Mouse (Mus musculus) embryonic facial prominence, embryonic 12.5 days (tissue): ENCODE results near the gene Lypd4. TPM values are rescaled to one million over a fixed set of nuclear protein-coding genes. Genes with fewer than 3 reads are reported as not detected.

Experiments used
- ATAC-seq: fragments of 200-750 bp; cut with Nextera tagmentation; 2 replicates; pipeline ENCODE4 v1.8.0; 2017; ENCODE audit not compliant: insufficient number of reproducible peaks, insufficient read depth, low FRiP score, low TSS enrichment
- H3K27ac ChIP-seq: fragments of 300-500 bp; sonication (generic); 2 replicates; pipeline ENCODE4 v1.5.1; 2016; ENCODE audit warnings: mild to moderate bottlenecking
- H3K27me3 ChIP-seq: fragments of 300-500 bp; sonication (generic); 2 replicates; pipeline ENCODE4 v1.6.1; 2016; ENCODE audit warnings: mild to moderate bottlenecking, moderate library complexity
- H3K36me3 ChIP-seq: fragments of 300-500 bp; sonication (generic); 2 replicates; pipeline ENCODE4 v1.6.1; 2016; ENCODE audit warnings: mild to moderate bottlenecking
- H3K4me1 ChIP-seq: fragments of 300-500 bp; sonication (generic); 2 replicates; pipeline ENCODE4 v1.6.1; 2016
- H3K4me2 ChIP-seq: fragments of 300-500 bp; sonication (generic); replicated peaks from 2 replicates; pipeline ENCODE4 v1.6.1; 2016; ENCODE audit warnings: mild to moderate bottlenecking, moderate library complexity
- H3K4me3 ChIP-seq: fragments of 300-500 bp; sonication (generic); 2 replicates; pipeline ENCODE4 v1.5.1; 2016; ENCODE audit warnings: mild to moderate bottlenecking
- H3K9ac ChIP-seq: fragments of 300-500 bp; sonication (generic); 2 replicates; pipeline ENCODE4 v1.6.1; 2016; ENCODE audit warnings: mild to moderate bottlenecking, moderate library complexity
- H3K9me3 ChIP-seq: fragments of 300-500 bp; sonication (generic); 2 replicates; pipeline ENCODE4 v1.6.1; 2016; ENCODE audit warnings: mild to moderate bottlenecking, moderate library complexity
- WGBS: fragments of 180-500 bp; shearing (Covaris S2); methylation state at CpG from one replicate; pipeline ENCODE4 v1.1.7; 2016; 5-methylcytosine and 5-hydroxymethylcytosine counted together
- polyA plus RNA-seq: library from polyadenylated mRNA; unstranded; fragments of >200 nt; fragmentation: Nextera tagmentation; extraction: Ambion mirVana; gene quantifications from 2 replicates; pipeline ENCODE4 v1.2.1, GENCODE M21; 2016

The Lypd4 gene
- polyA plus RNA-seq, 1 experiment from 2014 or later, result not detected

GRCm38 (mm10) chr7:24885468-24886307 is 15.9 kb upstream of the Lypd4 start:
- 41% methylated on average over 12 of the region's 12 CpGs for WGBS

DNA sequence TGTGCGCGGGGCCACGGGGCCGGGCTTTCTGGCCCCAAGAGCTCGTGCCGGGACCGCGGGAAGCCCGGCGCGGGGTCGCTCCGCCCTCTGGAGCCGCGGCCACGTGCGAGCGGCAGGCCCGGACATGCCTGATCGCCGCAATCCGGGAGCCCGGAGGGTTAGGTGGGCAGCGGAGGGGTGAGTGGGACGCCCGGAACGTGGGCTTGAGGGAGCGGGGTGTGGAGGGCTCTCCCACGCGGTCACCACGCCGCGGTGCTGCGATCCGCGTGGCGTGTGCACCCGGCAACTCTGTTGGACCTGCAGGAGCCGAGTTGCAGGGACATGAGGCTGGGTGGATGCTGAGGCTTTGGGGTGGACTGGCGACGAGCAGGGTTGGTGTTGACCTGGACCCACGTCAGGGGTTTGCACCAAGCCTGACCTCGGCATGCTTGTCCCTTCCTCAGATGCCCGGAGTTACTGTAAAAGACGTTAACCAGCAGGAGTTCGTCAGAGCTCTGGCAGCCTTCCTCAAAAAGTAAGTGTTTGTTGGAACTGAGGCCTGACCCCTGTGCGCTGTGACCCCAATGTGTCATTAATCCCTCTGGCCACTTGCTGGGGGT is 15.1 kb upstream of the Lypd4 start:
- peak overlapping the region; percentile 82 for H3K27ac ChIP-seq
- peaks cover 18% of the 10 kb centered on the region for H3K4me1 ChIP-seq
- H3K9ac ChIP-seq, result peak overlapping the region; percentile 98
- peak overlapping the region; percentile 84 for H3K4me2 ChIP-seq
- H3K27me3 ChIP-seq, result no peaks in the 10 kb centered on the region
- H3K9me3 ChIP-seq, result no peaks in the 10 kb centered on the region
- no peak; the same call in 1 of the 2 replicates for ATAC-seq
- peaks cover 45% of the 10 kb centered on the region for H3K36me3 ChIP-seq
- peak overlapping the region; percentile 87 for H3K4me3 ChIP-seq
- WGBS, result 0% methylated on average over 47 of the region's 47 CpGs

More at GRCm38 (mm10) chr7:24885468-24886307, 15.9 kb upstream of the Lypd4 start:
- H3K4me3 ChIP-seq, result peak overlapping the region; percentile 87
- H3K36me3 ChIP-seq, result peaks cover 50% of the 10 kb centered on the region
- H3K27ac ChIP-seq, result 0 out of 2 replicates have a peak overlapping the region, but pooled peaks have one; percentile 17
- no peaks in the 10 kb centered on the region for H3K27me3 ChIP-seq
- no peak for ATAC-seq
- H3K9me3 ChIP-seq, result no peaks in the 10 kb centered on the region
- H3K4me2 ChIP-seq, result peak overlapping the region; percentile 84
- H3K9ac ChIP-seq, result peak overlapping the region; percentile 98
- peaks cover 18% of the 10 kb centered on the region for H3K4me1 ChIP-seq

DNA sequence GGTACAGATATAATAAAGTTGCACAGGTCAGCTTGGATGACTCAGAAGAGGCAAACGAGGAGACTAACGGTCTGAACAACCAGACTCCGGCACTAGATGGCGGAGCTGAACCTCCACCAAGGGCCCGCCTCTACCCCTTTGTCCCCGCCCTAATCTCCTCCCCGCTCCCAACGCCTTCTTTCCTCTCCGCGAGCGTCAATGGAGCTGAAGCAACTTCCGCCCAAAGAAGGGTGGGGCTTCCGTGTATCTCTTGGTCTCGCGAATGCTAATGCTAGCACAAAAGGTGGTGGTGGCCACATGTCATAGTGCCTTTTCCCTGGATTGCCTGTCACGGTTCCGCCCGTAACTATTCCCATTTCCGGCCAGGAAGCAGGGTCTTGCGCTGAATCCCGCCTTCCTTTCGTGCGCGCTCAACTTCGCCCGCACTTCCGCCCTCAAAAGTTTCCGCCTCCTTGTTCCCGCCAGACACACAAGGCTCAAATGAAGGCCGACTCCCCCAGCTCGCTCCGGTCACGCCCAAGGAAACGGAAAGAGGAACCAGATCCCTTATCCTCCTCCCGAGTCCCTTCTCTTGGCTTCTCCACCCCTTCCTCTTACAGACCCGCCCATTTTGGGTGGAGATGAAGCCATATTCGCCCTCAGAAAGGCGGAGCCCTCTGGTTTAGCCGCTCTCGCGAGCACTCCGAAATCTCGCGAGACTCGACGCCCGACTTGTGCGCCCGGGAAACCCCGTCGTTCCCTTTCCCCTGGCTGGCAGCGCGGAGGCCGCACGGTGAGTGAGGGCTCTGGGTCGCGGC is 14.4 kb upstream of the Lypd4 start, which contains the start of gene Rps19:
Gene Rps19 (plus strand): TSS at position 476 of the 797 bp plus-strand sequence.
- H3K36me3 ChIP-seq, result peaks cover 38% of the 10 kb centered on the region
- WGBS, result under 1% methylated on average over 57 of the region's 57 CpGs
- H3K4me2 ChIP-seq, result peak within 1 kb of the TSS; percentile 84
- H3K4me3 ChIP-seq, result peak within 1 kb of the TSS; percentile 87
- no peaks in the 10 kb centered on the region for H3K9me3 ChIP-seq
- no peaks in the 10 kb centered on the region for H3K27me3 ChIP-seq
- H3K9ac ChIP-seq, result peak within 1 kb of the TSS; percentile 98
- ATAC-seq, result peak; percentile 91
- H3K27ac ChIP-seq, result peak within 1 kb of the TSS; percentile 82
- peaks cover 18% of the 10 kb centered on the region for H3K4me1 ChIP-seq

DNA sequence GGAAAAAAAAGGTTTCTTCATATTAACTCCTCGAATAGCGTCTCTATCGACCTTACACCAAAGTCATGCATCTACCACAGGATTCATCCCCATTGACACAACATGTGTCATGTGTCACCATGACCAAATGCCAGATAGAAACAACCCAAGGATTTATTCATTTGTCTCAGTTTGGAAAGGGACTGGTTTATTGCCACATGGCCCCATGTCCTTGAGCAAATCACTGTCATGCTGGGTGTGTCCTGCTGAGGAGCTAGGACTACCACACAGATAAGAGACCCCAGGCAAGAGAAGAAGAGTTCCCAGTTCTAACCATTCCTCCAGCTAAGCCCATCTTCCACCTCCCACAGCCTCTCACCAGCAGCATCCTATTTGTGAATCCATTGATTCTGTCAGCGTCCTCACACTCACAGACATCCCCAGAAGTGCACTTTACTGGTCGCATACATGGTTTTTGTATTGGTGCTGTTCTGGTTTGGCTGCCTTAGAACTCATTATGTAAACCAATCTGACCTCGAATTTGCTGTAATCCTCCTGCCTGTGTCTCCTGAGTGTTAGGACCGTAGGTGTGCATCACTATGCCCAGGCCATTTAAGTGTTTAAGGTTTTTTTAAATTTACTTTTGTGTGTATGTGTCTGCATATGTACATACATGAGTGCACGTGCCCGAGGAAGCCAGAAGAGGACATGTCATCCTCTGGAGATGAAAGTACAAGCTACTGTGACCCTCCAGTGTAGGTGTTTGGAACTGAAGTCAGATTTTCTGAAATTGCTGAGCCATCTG is 12.9 kb upstream of the Lypd4 start:
- no peak for ATAC-seq

GRCm38 (mm10) chr7:24879620-24880019 is 9.9 kb upstream of the Lypd4 start:
- Histone ChIP-seq H3K27me3 (no peaks in the 10 kb centered on the region), H3K36me3 (no peaks in the 10 kb centered on the region), H3K9ac (no peak overlapping the region), H3K4me3 (no peak overlapping the region), H3K4me1 (peaks cover 16% of the 10 kb centered on the region; the same call in 1 of the 2 replicates), H3K27ac (no peak overlapping the region), H3K4me2 (no peak overlapping the region), H3K9me3 (no peaks in the 10 kb centered on the region)
- no peak for ATAC-seq
- 38% methylated on average over 2 of the region's 2 CpGs for WGBS

More for the DNA sequence above, 12.9 kb upstream of the Lypd4 start:
- Histone ChIP-seq H3K4me1 (peaks cover 24% of the 10 kb centered on the region), H3K4me2 (no peak overlapping the region), H3K9me3 (no peaks in the 10 kb centered on the region), H3K36me3 (peaks cover 23% of the 10 kb centered on the region), H3K27me3 (no peaks in the 10 kb centered on the region), H3K4me3 (no peak overlapping the region), H3K27ac (no peak overlapping the region), H3K9ac (no peak overlapping the region)
- 90% methylated on average over 9 of the region's 9 CpGs for WGBS

DNA sequence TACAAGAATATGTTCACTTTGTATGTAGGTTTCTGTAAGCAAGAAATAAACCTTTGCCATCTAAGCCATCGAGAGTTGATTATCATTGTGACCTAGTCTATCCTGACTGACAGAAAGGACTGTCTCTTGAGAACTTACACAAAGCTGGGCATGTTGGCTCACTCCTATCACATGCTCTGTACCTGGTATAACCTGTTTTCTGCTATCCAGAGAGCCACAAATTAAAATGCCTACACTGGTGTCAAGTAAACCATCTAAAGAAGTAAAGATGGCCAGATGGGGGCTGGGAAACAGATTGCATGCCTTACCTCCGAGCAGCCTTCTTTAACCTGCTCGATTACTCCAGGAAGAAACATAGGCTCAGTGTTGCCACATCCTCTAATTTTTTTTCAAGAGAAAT is 7.8 kb upstream of the Lypd4 start:
- 44% methylated on average over 3 of the region's 3 CpGs for WGBS
- H3K9me3 ChIP-seq, result no peaks in the 10 kb centered on the region
- H3K27ac ChIP-seq, result no peak overlapping the region
- no peak overlapping the region for H3K9ac ChIP-seq
- no peaks in the 10 kb centered on the region for H3K27me3 ChIP-seq
- H3K4me1 ChIP-seq, result peaks cover 16% of the 10 kb centered on the region; the same call in 1 of the 2 replicates
- no peak for ATAC-seq
- no peaks in the 10 kb centered on the region for H3K36me3 ChIP-seq
- no peak overlapping the region for H3K4me2 ChIP-seq
- H3K4me3 ChIP-seq, result no peak overlapping the region

- 65% methylated on average over 17 of the region's 17 CpGs for WGBS
- ATAC-seq, result no peak
- Histone ChIP-seq H3K36me3 (no peaks in the 10 kb centered on the region), H3K4me1 (no peaks in the 10 kb centered on the region), H3K4me3 (no peak overlapping the region), H3K27ac (no peak overlapping the region), H3K9me3 (peaks cover 5% of the 10 kb centered on the region), H3K9ac (no peak overlapping the region), H3K27me3 (peaks cover 13% of the 10 kb centered on the region; the same call in 1 of the 2 replicates), H3K4me2 (no peak overlapping the region)
Observed at GRCm38 (mm10) chr7:24869080-24869479, 661 bp downstream of the Lypd4 start.

DNA sequence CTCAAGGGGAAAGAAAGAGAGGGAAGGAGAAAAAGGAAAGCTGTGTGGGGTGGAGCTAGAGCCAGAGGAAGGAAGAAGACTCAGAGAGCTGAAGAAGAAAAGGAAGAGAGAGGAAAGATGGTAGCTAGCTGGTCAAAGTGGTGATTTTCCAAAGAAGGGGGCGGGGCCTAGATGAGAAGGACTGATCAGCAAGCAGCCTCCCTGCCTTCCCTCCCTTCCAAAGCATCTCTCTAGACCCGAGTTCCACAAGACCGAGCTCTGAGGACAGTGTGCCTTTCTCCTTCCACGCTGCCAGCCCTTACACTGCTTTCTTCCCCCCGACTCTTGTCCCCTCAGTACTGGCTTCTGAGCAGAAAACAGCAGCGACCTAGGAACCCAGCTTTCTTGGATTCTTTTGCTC is 5.6 kb downstream of the Lypd4 start:
- Histone ChIP-seq H3K4me1 (no peaks in the 10 kb centered on the region), H3K9me3 (no peaks in the 10 kb centered on the region), H3K9ac (no peak overlapping the region), H3K27ac (no peak overlapping the region), H3K36me3 (no peaks in the 10 kb centered on the region), H3K4me2 (no peak overlapping the region), H3K4me3 (no peak overlapping the region), H3K27me3 (0 out of 2 replicates have a peak, but pooled peaks cover 4% of the 10 kb centered on the region)
- 42% methylated on average over 4 of the region's 6 CpGs for WGBS
- no peak for ATAC-seq

DNA sequence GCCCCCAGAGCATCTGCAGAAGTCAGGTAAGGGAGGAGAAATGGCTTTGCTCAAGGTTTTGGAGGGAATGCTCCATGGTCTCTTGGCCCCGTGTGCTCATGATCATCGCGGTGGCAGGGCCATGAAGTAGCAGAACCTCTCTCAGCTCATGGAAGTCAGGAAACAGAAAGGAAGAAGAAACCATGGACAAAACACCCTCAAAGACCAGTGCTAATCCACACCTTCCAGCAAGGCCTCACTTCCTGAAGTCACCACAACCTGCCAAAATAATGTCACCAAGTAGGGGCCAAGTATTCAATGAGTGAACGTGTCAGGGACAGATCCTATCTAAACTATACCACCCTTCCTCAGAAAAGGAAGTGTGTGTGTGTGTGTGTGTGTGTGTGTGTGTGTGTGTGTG is 6.9 kb downstream of the Lypd4 start:
- Histone ChIP-seq H3K9ac (no peak overlapping the region), H3K4me1 (no peaks in the 10 kb centered on the region), H3K27me3 (0 out of 2 replicates have a peak, but pooled peaks cover 4% of the 10 kb centered on the region), H3K27ac (no peak overlapping the region), H3K36me3 (no peaks in the 10 kb centered on the region), H3K4me2 (no peak overlapping the region), H3K9me3 (no peaks in the 10 kb centered on the region), H3K4me3 (no peak overlapping the region)
- no peak for ATAC-seq
- whole genome bisulfite sequencing, result 91% methylated on average over 4 of the region's 4 CpGs

DNA sequence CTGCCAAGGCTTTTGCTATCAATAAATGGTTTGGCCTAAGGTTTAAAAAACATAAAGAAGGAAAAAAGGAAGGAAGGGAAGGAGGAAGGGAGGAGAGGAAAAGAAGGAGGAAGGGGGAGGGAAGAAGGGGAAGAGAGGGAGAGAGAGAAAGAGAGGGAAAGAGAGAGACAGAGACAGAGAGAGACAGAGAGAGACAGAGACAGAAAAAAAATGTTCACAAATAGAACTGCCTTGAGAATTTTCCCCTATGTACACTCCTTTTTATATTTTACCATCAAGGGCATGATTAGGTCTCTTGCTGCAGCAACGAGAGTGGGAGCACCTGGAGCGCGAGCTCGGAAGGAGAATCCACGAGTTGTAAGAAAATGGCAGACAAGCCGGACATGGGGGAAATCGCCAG is 7.8 kb downstream of the Lypd4 start, which contains the start of gene Gm9844:
Gene Gm9844 (plus strand): TSS at position 301 of the 400 bp plus-strand sequence.
- Histone ChIP-seq H3K9me3 (no peaks in the 10 kb centered on the region), H3K27ac (no peak within 1 kb of the TSS), H3K27me3 (0 out of 2 replicates have a peak, but pooled peaks cover 4% of the 10 kb centered on the region), H3K36me3 (no peaks in the 10 kb centered on the region), H3K9ac (no peak within 1 kb of the TSS), H3K4me2 (no peak within 1 kb of the TSS), H3K4me3 (no peak within 1 kb of the TSS), H3K4me1 (0 out of 2 replicates have a peak, but pooled peaks cover 1% of the 10 kb centered on the region)
- 91% methylated on average over 7 of the region's 7 CpGs for WGBS
- no peak for ATAC-seq
